Mouse (Mus musculus): ENCODE measurements at regions not wholly inside any gene's neighbourhood (a gene's known extent, or its start where the extent isn't known, plus 50 kb on each side); places are given as distances from the start of the nearest gene placed in this dataset.

GRCm38 (mm10) chr1:118741286-118741685 lies 113.5 kb downstream of the Tfcp2l1 start:
- no peak for ATAC-seq
- no peak for TF ChIP-seq CTCF (IDR thresholded peaks at IDR 0.05; ENCODE audit: low read depth)

DNA sequence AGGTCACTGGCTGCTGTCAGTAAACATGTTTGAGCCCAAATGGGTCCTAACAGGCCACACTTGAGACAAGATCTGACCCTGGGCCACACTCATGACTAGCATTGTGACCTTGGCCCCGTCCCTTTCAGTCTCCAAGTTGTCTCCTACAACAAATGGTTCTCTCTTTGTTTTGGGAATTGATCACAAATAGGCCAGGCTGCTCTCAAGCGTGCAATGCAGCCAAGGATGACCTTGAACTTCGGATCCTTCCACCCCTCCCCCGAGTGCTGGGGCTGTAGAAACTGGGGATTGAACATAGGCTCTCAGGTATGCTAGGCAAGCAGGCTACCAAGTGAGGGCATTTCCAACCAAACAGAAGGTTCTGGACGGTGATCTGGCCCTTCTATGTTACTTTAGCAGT lies 120.5 kb downstream of the Tfcp2l1 start:
- 0 out of 2 replicates have a peak, but pooled peaks cover 4% of the 10 kb centered on the region for H3K9me3 ChIP-seq (ENCODE audit: control insufficient read depth)
- 68% methylated on average over 5 of the region's 5 CpGs for WGBS

More at GRCm38 (mm10) chr1:118741286-118741685, 113.5 kb downstream of the Tfcp2l1 start:
- H3K4me2 ChIP-seq (replicated peaks; ENCODE audit: low read depth) = no peak overlapping the region
- H3K36me3 ChIP-seq (ENCODE audit: control insufficient read depth, insufficient read depth) = no peaks in the 10 kb centered on the region
- H3K9ac ChIP-seq (ENCODE audit: low read depth, low read length) = no peak overlapping the region
- H3K4me3 ChIP-seq (ENCODE audit: low read depth, low read length) = no peak overlapping the region
- H3K9me3 ChIP-seq (ENCODE audit: control insufficient read depth) = 0 out of 2 replicates have a peak, but pooled peaks cover 6% of the 10 kb centered on the region
- 83% methylated on average over 5 of the region's 5 CpGs for WGBS
- H3K27ac ChIP-seq (ENCODE audit: low read depth, low read length) = no peak overlapping the region
- no peaks in the 10 kb centered on the region for H3K27me3 ChIP-seq (replicated peaks; ENCODE audit: control insufficient read depth, insufficient read depth, low read length)
- no peaks in the 10 kb centered on the region for H3K4me1 ChIP-seq (replicated peaks; ENCODE audit: control insufficient read depth, insufficient read depth, low read length)

DNA sequence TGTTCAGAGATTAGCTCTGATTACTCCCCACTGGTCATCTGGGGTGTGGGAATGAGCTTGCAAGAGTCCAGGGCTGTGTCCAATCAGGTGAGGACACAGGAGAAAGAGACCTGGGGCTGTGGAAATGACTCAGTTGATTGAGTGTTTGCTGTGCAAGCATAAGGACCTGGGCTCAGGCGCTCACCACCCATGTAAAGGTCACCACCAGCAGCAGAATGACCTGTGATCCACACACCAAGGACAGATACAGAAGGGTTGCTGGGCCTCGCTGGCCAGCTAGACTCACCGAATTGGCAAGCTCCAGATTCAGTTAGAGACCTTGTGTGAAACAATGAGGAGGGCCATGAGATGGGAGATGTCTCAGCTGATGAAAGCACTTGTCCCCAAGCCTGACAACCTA lies 125.1 kb downstream of the Tfcp2l1 start:
- Histone ChIP-seq H3K4me2 (replicated peaks; ENCODE audit: low read depth) (no peak overlapping the region), H3K4me1 (replicated peaks; ENCODE audit: control insufficient read depth, insufficient read depth, low read length) (no peaks in the 10 kb centered on the region), H3K9ac (ENCODE audit: low read depth, low read length) (no peak overlapping the region), H3K4me3 (ENCODE audit: low read depth, low read length) (no peak overlapping the region), H3K27me3 (replicated peaks; ENCODE audit: control insufficient read depth, insufficient read depth, low read length) (no peaks in the 10 kb centered on the region), H3K36me3 (ENCODE audit: control insufficient read depth, insufficient read depth) (no peaks in the 10 kb centered on the region), H3K9me3 (ENCODE audit: control insufficient read depth) (no peaks in the 10 kb centered on the region), H3K27ac (ENCODE audit: low read depth, low read length) (no peak overlapping the region)
- no peak for ATAC-seq
- TF ChIP-seq CTCF (IDR thresholded peaks at IDR 0.05; ENCODE audit: low read depth) = no peak
- 79% methylated on average over 3 of the region's 3 CpGs for WGBS

More for the DNA sequence above, 120.5 kb downstream of the Tfcp2l1 start:
- ATAC-seq = no peak
- Histone ChIP-seq H3K9ac (ENCODE audit: low read depth, low read length) (no peak overlapping the region), H3K4me1 (replicated peaks; ENCODE audit: control insufficient read depth, insufficient read depth, low read length) (no peaks in the 10 kb centered on the region), H3K27ac (ENCODE audit: low read depth, low read length) (no peak overlapping the region), H3K36me3 (ENCODE audit: control insufficient read depth, insufficient read depth) (no peaks in the 10 kb centered on the region), H3K4me2 (replicated peaks; ENCODE audit: low read depth) (no peak overlapping the region), H3K4me3 (ENCODE audit: low read depth, low read length) (no peak overlapping the region), H3K27me3 (replicated peaks; ENCODE audit: control insufficient read depth, insufficient read depth, low read length) (no peaks in the 10 kb centered on the region)
- TF ChIP-seq CTCF (IDR thresholded peaks at IDR 0.05; ENCODE audit: low read depth) = no peak

DNA sequence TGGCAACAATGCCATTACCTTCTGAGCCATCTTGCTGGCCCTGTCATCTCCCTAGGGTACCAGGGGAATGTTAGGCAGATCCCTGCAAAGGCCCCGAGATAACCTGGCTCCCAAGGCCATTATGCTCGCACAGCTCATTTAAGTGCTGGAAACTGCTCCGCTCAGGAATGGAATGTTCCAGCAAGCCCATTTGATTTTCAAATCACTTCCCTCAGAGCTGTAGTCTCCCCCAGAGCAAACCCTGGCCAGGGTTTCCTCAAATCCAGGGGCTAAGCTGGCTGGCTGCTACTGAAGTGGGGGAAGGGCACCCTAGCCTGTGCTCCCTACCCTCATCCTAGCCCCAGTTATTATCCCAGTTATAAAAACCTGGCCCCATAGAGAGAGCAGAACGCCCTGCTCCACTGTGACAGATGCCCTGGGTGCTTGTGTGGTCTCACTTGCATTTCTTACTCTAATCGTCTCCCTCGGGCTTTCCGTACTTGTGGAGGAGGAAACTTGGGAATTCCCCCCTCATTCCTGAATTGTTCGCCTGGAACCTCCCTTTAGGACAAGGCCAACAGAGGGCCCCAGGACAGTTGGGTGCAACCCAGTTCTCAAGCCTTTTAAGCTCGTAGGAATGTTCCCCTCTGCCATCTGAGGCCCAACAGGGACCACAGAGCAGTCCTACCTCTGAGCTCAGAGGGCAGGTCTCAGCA lies 128.6 kb downstream of the Tfcp2l1 start:
- Histone ChIP-seq H3K36me3 (ENCODE audit: control insufficient read depth, insufficient read depth) (no peaks in the 10 kb centered on the region), H3K27ac (ENCODE audit: low read depth, low read length) (no peak overlapping the region), H3K4me1 (replicated peaks; ENCODE audit: control insufficient read depth, insufficient read depth, low read length) (no peaks in the 10 kb centered on the region), H3K4me3 (ENCODE audit: low read depth, low read length) (no peak overlapping the region), H3K9me3 (ENCODE audit: control insufficient read depth) (no peaks in the 10 kb centered on the region), H3K4me2 (replicated peaks; ENCODE audit: low read depth) (no peak overlapping the region), H3K27me3 (replicated peaks; ENCODE audit: control insufficient read depth, insufficient read depth, low read length) (no peaks in the 10 kb centered on the region), H3K9ac (ENCODE audit: low read depth, low read length) (no peak overlapping the region)
- no peak for ATAC-seq
- WGBS = 46% methylated on average over 9 of the region's 9 CpGs
- no peak for TF ChIP-seq CTCF (IDR thresholded peaks at IDR 0.05; ENCODE audit: low read depth)

DNA sequence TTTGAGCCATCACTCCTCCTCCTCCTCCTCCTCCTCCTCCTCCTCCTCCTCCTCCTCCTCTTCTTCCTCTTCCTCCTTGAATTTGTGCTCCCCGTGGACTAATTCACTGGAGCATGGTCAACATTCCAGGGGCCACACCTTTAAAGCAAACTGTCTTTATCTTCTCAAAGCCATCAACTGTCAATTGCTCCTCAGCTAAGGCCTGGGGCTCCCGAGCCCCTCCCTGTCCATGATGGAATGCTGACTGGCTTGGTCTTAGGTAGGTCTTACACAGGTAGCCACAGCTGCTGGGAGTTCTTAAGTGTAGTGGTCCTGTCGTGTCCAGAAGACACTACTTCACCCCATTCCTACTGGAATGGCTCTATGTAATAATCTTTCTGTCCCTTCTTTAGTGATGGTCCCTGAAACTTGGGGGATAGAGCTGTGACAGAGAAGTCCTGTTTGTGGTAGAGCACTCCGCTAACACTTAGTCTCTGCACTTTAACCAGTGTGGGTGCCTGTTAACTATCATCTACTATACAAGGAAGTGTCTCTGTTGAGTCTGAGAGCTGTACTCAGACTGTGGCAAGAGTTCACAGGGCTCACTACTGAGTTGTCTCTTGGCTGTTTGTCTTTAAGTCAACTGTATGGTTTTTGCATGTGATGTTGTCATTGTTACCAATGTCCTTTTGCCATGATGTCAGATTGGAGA lies 129.7 kb downstream of the Tfcp2l1 start:
- no peak for ATAC-seq
- Histone ChIP-seq H3K9me3 (ENCODE audit: control insufficient read depth) (no peaks in the 10 kb centered on the region), H3K36me3 (ENCODE audit: control insufficient read depth, insufficient read depth) (no peaks in the 10 kb centered on the region), H3K4me2 (replicated peaks; ENCODE audit: low read depth) (no peak overlapping the region), H3K27me3 (replicated peaks; ENCODE audit: control insufficient read depth, insufficient read depth, low read length) (no peaks in the 10 kb centered on the region), H3K4me1 (replicated peaks; ENCODE audit: control insufficient read depth, insufficient read depth, low read length) (no peaks in the 10 kb centered on the region), H3K27ac (ENCODE audit: low read depth, low read length) (no peak overlapping the region), H3K4me3 (ENCODE audit: low read depth, low read length) (no peak overlapping the region), H3K9ac (ENCODE audit: low read depth, low read length) (no peak overlapping the region)
- no peak for TF ChIP-seq CTCF (IDR thresholded peaks at IDR 0.05; ENCODE audit: low read depth)
- 56% methylated on average over 4 of the region's 4 CpGs for WGBS

DNA sequence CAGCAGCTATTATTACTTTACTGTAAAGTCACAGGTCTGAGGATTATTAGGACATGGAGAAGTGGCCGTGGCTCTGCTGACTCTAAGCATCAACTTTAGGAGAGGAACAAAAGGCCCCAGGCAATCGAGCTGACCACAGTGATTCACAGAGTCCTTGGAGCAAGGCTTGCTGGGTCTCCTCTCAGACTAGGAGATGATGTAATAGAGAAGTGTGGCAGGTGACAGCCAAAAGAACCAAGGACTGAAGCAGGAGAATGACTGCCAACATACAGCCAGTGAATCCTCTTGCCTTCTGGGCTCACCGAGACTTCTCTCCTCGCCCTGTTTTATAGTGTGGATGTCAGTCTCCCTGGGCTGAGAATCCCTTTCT lies 130.3 kb downstream of the Tfcp2l1 start:
- H3K27me3 ChIP-seq (replicated peaks; ENCODE audit: control insufficient read depth, insufficient read depth, low read length) = no peaks in the 10 kb centered on the region
- ATAC-seq = no peak
- whole genome bisulfite sequencing = 70% methylated on average over 4 of the region's 4 CpGs
- H3K9ac ChIP-seq (ENCODE audit: low read depth, low read length) = no peak overlapping the region
- H3K9me3 ChIP-seq (ENCODE audit: control insufficient read depth) = no peaks in the 10 kb centered on the region
- no peaks in the 10 kb centered on the region for H3K4me1 ChIP-seq (replicated peaks; ENCODE audit: control insufficient read depth, insufficient read depth, low read length)
- no peak overlapping the region for H3K4me3 ChIP-seq (ENCODE audit: low read depth, low read length)
- H3K4me2 ChIP-seq (replicated peaks; ENCODE audit: low read depth) = no peak overlapping the region
- TF ChIP-seq CTCF (IDR thresholded peaks at IDR 0.05; ENCODE audit: low read depth) = no peak
- H3K36me3 ChIP-seq (ENCODE audit: control insufficient read depth, insufficient read depth) = no peaks in the 10 kb centered on the region
- no peak overlapping the region for H3K27ac ChIP-seq (ENCODE audit: low read depth, low read length)
